Mouse (Mus musculus) heart, adult 11 months (tissue): ENCODE measurements around the gene AW551984.
A peak's percentile ranks its signal among the peaks of the same experiment; 100 is the strongest.

Source experiments
- DNase-seq: peaks from one replicate; pipeline ENCODE4 v3.0.0; 2022

AW551984 gene

DNA sequence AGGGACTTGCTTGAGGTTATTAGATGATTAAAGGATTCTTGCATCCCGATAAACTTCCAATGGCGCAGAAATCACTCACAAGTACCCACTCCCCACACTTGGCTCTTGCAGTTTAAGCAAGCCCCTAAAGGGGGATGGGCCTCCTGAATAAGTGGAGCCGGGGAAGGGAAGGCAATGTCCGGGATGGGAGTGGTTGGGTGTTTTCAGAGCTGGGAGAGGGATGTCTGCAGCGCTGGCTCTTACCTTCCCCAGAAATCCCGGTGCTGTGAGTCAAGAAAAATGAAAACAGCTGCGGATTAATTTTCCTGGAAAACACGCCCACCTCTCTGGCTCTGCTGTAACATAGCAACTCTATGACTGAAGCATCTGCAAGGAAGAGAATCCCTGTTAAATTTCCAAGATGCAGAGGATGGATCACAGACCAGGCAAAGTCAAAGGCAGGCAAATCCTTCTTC, at the start of gene AW551984:
TSS of gene AW551984 (minus strand) at position 405 of the 455 bp plus-strand sequence.
- DNase-seq: no peak

GRCm38 (mm10) chr9:39647382-39647781, 43.2 kb upstream of the AW551984 start:
- no peak for DNase-seq

GRCm38 (mm10) chr9:39644785-39645184, 40.6 kb upstream of the AW551984 start, which contains the start of gene Olfr961:
Gene Olfr961 (plus strand): TSS chr9:39645085.
- DNase-seq: no peak

- DNase-seq: peak; percentile 52
Measured at GRCm38 (mm10) chr9:39633913-39634594, 29.9 kb upstream of the AW551984 start.

DNA sequence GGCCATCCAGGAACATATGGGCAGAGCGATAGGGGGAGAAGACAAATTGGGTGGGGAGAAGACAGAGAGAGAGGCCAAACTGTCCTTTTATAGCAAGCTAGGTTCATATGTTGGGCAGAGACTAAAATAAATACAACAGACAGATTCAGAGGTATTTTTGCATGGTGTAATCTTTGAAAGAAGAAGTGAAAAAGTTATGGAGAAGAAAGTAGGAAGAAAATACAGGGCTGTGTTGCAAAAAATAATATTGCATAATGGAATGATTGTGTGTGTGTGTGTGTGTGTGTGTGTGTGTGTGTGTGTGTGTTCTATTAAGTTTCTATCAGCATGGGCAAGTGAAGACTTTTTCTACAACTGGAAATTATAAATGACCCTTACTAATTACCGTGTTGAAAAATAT, 24.9 kb upstream of the AW551984 start:
- DNase-seq: no peak

DNA sequence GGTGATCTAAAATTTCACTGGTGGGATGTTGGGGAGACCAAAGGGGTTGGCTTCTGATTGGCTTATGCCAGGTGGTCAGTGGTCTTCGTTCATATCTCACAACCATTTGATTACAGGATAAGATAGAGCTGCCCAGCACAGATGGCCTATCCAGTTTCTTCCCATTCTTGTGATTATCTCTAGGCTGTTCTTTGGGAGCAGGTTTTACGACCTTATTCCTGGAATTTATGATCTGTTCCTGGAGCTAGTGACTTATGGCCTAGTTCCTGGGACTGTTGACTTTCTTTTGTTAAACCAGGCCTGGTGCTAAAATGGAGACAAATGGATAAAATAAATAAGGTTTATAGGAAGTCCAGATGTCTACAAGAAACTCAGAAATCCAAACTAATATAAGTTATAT, 20.5 kb upstream of the AW551984 start:
- peak; percentile 44 for DNase-seq

DNA sequence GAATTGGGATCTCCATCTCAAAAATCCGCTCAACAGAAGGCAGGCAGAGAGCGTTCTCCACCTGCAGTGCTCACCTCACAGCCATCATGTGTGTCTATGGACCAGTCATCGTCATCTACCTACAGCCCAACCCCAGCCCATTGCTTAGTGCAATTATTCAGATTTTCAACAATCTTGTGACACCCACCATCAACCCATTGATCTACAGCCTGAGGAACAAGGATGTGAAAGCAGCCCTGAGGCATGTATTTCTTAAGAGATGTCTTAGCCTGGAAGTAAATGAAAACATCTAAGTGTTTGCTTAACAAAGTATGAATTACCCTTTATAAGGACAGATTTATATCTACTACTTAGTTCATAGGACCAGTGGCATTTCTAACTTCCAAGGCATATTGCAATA, 19.6 kb upstream of the AW551984 start:
- no peak for DNase-seq

GRCm38 (mm10) chr9:39621073-39621472, 16.9 kb upstream of the AW551984 start, which contains the start of gene Olfr960:
Gene Olfr960 (plus strand): TSS chr9:39621373.
- no peak for DNase-seq

DNA sequence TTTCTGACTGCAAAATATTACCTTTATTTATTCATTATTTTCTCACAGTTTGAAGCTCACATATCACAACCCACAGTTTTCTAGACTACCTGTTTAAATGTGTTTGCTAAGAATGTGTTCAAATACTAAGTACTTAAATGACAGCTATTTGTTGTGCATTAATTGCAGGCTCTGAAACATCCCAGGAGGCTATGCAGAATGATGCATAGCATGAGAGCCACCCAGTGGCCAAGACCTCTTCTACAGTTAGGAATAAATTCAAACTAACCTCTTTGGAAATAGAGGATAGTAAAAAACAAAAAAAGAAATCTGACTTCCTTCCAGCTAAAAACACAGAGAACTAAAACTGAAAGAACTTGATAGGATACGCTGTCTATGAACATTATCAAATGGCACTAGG, 7.8 kb upstream of the AW551984 start:
- DNase-seq: no peak

- DNase-seq: no peak
Measured at GRCm38 (mm10) chr9:39610355-39610754, 6.2 kb upstream of the AW551984 start, which contains the start of gene Olfr148. Gene Olfr148 (plus strand): TSS chr9:39610655.

- DNase-seq: no peak
Measured at GRCm38 (mm10) chr9:39608497-39608896, 4.3 kb upstream of the AW551984 start.

GRCm38 (mm10) chr9:39603333-39603845, 814 bp downstream of the AW551984 start:
- no peak for DNase-seq

- no peak for DNase-seq
Measured at GRCm38 (mm10) chr9:39602536-39603332, 1.5 kb downstream of the AW551984 start.

DNA sequence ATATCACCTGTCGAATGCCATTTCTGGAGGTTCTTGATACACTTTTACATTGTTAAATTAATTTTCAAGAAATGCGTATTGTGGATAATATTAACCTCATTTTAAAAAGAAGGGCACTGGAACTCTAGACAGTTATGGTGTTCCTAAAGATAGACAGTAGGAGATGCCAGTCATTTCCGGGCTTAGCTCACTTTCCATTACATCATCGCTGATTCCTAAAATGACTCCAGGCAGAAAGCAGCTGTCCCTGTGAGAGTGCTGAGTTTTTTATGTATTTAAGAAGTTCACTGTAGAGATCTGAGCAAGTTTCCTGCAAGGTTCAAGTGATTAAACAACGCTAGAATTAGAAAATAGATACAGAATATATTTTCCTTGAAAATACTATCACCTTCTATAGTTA, 27.2 kb downstream of the AW551984 start:
- DNase-seq: no peak

- no peak for DNase-seq
Measured at GRCm38 (mm10) chr9:39575469-39575868, 28.7 kb downstream of the AW551984 start, which contains the start of gene Olfr959. Gene Olfr959 (minus strand): TSS chr9:39575569.

DNA sequence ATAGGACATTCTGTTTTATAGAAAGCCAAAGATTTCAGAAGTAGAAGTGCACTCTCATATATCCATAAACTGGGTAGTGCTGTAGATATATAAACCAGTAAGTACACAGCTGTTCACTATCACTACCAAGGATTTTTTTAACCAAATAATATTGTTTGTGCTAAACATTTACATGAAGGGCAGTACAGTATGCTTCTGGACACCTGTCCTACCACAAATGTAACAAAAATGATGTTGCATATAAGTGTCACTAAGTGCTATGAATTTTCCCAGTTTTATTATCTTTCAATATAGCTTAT, 45.9 kb downstream of the AW551984 start:
- DNase-seq: no peak

GRCm38 (mm10) chr9:39557529-39558348, 46.5 kb downstream of the AW551984 start:
- no peak for DNase-seq

- no peak for DNase-seq
Measured at GRCm38 (mm10) chr9:39553946-39554345, 50.3 kb downstream of the AW551984 start, which contains the start of gene Olfr958. Gene Olfr958 (minus strand): TSS chr9:39554054.

DNA sequence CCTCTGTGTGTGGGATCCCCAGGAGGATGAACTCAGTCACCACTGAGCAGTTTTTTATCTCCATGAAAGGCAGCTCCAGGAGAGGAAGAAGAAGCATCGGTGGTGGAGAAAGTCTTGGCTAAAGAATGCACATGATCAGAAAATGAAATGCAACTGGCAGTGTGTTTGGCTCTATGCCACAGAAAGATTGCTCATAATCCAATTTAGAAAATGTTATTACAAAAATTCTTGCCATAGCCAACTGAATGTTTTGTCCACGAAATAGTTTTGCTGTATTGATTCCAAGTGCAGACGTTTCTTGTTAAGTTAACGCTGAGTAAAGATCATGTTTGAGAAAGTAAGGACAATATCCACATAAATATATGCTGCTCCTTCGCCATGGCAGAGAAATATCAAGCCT, 53.4 kb downstream of the AW551984 start:
- no peak for DNase-seq
